Mouse (Mus musculus): ENCODE results near the gene Slit3.

Slit3 gene

DNA sequence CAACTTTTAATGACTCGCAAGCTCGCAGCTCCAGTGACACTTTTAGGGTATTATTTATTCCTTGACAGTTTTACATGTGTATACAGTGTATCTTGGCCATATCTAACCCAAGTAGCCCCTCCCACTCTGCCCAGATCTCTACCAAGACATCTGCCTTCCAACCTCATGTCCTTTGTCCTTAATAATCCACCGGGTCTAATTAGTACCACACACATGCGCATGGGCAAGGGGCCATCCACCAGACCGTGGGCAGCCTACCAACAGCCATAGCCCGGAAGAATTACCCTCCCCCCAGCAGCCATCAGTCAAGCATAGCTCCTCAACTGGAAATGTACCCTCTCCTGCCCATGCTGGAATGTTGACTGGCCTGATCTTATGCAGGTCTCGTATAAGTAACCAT, 552.0 kb downstream of the Slit3 start:
- no peak for DNase-seq (ENCODE audit: low read depth, low spot score)

DNA sequence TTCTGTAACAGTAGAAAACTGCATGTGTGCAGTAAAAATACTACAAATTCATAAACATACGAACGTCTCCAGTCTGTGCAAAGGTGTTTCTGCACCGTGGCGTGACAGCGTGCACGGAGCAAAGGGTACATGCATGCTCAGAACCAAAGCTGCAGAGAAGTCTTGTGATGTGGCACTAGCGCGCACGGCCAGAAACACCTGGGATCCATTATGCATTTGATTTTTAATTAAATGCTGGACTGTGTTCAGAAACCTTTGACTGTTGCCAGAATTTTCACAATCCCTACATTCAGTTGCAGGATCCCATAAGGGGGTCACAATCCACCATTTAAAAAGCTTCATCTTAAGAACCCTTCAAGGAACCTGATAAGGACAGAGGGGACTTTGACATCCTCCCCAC, 553.2 kb downstream of the Slit3 start:
- DNase-seq (ENCODE audit: low read depth, low spot score), result no peak

DNA sequence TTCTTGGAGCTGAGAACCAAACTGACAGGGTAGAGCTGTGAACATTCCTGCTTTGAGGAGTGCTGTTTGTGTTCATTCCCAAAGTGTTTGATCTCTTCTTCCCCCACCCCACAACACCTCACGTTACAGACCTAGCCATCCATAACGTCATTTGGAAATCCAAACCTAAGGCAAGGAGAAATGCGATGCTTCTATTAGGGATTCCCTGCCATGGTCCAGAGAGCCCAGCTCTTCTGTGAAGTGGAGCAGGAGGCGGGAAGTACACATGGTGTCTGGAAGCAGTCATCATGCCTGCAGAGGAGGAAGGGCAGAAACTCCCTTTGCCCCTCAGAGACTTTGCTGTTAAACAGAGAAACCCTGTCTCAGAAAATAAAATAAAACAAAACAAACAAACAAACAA, 555.7 kb downstream of the Slit3 start:
- DNase-seq (ENCODE audit: low read depth, low spot score), result no peak

DNA sequence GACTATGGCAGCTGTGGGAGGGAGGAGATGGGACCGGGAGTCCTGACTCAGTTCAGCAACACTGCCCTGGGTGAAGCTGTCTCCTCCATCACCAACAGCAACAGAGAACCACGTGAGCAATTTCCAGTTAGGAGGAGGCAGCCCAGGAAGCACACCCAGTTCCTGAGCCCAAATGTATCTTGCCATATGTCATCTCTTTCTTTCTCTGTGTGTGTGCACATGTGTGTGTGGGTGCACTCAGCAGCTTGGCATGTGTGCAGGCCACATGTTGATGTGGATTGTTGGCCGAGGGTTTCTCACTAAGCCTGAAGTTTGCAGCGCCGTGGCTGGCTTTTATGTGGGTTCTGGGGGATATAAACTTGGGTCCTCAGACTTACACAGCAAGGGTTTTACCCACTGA, 559.0 kb downstream of the Slit3 start:
- no peak for DNase-seq (ENCODE audit: low read depth, low spot score)

DNA sequence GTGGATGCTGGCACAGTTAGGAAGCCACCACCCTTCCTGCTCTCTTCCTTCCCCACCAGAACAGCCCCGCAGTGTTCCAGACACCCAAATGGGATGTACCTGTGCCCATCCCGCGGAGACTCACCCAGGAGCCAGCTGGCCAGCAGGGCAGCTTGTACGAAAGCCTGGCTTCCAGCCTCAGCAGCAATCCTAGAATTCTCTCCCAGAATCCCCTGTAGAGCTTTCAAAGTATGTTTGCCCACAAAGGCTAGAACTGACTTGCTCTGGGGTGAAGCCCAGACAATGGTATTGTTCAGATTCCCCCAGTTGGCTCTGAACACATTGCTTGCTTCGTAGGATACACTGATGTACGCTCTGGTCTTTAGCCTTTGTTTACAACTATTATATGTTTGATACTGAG, 566.3 kb downstream of the Slit3 start:
- no peak for DNase-seq (ENCODE audit: low read depth, low spot score)

DNA sequence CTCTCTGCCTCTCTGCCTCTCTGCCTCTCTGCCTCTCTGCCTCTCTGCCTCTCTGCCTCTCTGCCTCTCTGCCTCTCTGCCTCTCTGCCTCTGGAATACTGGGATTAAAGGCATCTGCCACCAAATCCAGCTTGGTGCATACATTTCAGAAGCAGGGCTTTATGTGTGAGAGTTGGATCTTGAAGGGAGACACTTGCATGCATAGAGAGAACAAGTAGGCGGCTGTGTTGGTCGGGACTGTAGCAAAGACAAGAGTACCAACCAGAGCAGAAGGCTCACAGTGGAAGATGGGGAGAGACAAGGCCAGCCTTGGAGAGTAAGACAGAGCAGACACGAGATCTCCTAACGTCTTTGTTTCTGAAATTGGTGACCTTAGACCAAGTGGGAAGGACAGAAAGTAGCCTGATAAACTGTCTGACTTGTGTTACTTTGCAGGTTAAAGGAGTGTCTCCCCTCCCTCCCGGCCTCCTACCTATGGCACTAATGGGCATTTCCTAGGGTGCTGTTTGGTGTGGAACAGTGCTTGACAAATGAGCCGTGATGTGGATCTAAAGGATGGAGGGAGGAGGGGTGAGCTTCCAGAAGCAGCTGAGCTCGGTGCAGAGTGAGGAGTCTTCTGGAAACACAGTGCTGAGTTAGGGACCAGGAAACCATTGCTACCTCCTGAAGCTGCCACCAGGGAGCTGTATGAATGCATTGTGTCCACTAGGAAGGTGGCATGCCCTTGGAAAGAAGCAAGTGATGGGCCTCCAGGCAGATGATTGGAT, 569.7 kb downstream of the Slit3 start:
- no peak for DNase-seq (ENCODE audit: low read depth, low spot score)

DNA sequence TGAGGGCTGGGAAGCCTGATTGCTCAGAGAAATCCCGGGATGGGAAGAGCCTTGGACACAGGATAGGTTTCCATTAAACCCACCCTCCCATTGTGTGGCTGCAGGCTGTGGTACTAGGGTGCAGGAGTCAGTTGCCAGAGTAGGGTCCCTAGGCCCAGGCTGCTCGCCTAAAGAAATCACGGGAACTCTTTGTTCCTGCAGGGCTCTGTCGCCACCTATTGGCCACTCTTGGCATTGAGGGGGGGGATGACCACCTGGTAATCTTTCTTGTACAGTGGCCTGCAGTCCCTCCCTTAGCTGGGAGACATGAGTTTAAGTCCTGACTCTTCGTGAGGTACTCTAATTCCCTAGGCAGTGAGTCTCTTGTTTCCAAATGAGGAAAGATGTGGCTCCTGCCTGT, 572.1 kb downstream of the Slit3 start:
- DNase-seq (ENCODE audit: low read depth, low spot score), result peak; percentile 68

DNA sequence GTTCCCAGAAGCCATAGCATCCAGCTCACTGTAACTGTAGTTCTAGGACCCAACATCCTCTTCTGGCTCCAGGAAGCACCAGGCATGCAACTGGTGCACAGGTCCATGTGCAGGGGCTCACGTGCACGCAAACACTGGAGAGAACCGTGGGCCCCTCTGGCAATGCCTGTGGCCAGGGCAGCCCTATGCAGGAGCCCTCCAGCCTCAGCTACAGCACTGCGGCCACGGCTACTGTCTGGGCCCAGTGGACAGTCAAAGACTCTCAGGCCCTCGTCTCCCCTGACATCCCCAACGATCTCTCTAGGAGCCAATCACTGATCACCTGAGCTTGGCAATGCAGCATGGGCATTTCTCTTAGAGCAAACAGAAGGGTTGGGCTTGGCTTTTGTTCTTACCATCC, 572.6 kb downstream of the Slit3 start:
- DNase-seq (ENCODE audit: low read depth, low spot score), result no peak

DNA sequence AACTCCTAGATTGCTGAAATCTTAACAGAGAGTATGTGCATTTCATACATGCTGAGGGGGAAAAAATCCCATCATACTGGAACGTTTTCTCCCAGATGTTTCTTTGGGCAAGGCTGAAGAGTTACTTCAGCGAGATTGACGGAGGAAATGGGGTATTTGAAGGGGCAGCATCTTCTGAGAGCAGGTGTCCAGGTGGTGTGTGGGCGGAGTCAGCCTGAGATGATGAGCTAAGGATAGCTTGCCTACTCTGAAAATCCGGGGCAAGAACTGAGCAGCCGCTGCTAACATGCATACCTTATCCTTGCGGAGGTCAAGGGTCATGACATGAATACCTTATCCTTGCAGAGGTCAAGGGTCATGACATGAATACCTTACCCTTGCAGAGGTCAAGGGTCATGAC, 576.5 kb downstream of the Slit3 start:
- no peak for DNase-seq (ENCODE audit: low read depth, low spot score)

DNA sequence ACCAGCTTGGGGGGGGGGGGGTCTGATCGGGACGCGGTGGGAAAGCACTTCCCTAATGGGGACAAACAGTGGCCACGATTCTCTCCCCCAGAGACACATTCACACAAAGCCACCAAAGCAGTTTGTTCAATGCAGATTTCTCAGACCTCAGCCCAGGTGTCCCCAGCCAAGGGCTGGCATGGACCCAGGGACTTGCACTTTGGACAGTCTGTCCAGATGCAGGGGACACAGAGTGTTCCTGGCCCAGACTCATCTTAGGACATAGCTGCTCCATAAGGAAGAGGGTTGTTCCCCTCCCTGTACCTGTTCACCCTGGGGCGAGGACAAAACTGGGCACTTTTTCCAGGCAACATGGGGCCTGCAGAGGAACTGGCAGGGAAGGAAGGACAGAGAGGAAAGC, 577.9 kb downstream of the Slit3 start:
- no peak for DNase-seq (ENCODE audit: low read depth, low spot score)

DNA sequence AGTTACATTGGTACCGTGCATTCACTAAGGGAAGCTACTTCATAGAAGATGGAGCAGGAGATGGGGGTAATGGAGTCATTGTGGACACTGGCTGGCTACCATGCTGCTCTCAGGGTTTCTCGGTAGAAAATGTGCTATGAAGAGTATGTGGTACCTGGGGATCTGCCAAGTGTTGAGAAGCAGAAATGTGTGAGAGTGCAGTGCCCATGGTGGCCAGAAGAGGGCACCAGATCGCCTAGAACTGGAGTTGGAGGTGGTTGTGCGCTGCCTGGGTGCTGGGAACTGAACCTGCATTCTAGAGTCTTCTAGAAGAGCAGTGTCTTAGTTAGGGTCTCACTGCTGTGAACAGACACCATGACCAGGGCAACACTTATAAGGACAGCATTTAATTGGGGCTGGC, 582.4 kb downstream of the Slit3 start:
- peak; percentile 70 for DNase-seq (ENCODE audit: low read depth, low spot score)

DNA sequence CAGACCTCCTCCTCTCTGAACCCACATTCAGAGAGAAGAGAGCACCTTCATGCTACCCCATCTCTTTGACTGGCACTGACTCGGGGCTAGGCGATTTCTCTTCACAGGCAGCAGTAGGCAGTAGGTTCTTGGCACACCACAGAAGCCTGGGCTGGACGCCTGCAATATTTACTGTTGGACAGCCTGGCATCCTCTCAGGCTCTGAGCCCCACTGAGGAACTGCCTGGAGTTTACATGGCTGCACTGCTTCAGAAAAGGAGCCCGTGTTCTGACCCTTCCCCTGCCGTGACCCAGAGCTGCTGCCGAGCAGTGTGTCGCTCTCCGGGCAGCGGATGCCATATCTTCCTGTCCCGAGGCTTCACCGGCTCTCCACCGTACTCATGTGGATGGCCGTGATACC, 583.4 kb downstream of the Slit3 start:
- no peak for DNase-seq (ENCODE audit: low read depth, low spot score)

DNA sequence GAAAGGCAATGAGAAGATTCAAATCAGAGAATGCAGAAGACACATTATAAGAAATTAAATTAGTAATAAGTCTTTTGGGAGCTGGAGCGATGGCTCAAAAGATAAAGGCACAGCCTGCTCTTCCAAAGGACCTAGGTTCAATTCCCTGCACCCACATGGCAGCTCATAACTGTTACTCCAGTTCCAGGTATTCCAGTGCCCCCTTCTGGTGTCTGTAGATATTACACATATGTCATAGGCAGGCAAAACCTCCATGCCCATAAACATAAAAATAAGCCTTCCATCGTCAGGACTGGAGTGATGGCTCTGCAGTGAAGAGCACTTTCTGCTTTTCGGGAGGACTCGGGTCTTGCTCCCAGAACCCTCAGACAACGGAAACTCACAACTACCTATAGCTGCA, 583.9 kb downstream of the Slit3 start:
- peak; percentile 41 for DNase-seq (ENCODE audit: low read depth, low spot score)

DNA sequence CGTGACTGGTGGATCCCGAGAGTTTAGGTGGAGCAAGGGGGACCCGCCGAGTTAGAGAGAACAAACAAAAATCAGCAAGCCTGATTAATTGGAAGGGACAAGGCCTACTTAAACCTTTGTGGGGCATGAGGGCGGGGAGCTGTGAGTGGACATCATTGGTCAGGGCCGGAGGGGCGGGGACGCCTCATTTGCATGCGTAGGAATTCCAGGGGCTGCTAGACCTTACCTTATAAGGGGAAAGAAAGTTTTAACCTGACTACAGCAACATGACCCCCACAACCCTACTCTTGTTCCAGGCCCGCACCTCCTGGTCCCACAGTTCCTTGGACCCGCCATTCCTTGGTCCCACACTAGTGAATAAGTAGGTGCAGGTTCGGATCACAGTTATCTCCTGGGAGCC, 586.4 kb downstream of the Slit3 start:
- DNase-seq (ENCODE audit: low read depth, low spot score), result peak; percentile 85

DNA sequence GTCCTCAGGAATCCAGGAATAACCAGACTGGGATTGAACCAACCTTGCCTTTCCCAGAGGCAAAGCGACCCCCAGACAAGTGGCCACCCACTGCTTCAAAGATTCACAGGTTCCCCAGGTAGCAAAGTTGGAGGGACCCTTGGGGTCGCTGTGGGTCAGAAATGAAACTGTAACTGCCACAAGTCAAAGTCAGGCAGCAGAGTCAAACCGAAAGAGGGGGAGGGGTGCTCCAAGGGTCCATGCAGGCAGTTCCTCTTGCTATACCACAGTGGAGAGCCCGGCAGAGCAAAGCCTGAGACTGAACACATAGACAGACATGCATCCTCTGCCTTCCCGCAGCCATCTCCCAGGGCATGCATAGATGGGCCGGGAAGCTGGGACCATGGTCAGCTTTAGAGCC, 590.3 kb downstream of the Slit3 start:
- no peak for DNase-seq (ENCODE audit: low read depth, low spot score)

DNA sequence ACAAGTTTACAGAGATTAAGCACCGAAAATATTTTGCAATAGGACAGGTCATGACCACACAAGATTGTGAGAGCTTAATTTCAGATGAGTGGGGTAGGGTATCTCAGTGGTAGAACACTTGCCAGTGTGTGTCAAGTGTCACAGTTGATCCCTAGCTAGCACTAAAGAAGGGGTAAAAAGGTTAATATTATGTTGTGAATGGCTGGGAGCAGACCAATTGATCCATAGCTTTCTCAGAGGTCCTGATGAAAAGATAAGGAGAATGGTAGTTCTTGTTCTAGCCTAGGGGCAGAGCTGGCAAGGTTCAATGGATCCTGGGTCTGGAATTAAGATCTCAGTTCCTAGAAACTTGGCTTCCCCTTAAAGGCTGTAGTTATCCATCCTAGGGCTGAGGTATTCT, 597.9 kb downstream of the Slit3 start:
- DNase-seq (ENCODE audit: low read depth, low spot score), result no peak

DNA sequence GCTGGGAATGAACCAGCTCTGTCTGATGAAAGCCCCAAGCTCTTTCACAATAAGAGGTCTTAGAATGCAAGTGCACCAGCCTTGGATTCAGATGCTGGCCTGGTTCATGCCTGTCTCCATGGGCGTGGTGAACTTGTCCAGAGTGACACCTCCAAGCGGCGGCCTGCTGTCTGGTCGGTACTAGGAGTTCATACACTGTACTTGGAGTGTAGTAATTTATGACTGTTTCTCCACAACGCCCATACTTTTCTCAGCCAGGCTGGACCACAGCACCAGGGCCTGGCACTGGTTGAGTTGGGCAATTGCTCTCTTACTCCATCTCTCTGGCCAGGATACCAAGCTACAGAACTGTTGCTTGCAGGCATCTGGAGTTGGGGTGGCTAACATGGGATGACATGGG, 602.9 kb downstream of the Slit3 start:
- no peak for DNase-seq (ENCODE audit: low read depth, low spot score)

DNA sequence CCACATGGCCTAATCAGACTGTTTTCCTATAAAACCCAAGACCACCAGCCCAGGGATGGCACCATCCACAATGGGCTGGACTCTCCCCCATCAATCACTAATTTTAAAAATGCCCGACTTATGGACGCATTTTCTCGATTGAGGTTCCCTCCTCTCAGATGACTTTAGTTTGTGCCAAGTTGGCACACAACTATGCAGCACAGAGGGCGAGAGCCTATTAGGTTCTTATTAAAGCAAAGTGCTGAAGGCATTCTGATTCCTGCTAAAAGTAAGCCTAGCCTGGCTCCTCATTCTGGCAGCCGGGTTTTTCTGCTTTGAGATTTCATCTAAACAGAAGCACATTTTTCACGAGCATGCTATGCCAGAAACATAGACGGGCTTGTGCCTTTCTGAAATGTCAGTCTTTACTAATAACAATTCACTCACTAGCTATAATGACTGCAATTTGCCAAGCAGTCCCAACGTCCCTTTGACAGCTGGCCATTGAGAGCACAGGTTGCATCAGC, 605.4 kb downstream of the Slit3 start:
- DNase-seq (ENCODE audit: low read depth, low spot score), result no peak

DNA sequence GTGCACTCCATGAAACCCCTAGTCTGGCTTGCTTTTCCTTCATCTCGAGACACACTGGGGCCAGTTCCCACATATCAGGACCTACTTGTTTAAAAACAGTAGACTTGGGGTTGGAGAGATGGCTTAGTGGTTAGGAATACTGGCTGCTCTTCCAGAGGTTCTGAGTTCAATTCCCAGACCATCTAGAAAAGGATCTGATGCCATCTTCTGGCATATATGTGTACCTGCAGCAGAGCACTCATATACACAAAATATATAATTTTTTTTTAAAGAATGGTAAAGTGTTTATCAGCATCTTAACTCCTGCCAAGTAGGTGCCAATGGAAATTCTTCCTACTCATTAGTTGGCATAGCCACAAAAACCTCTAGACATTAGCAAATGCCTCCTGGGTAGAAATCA, 607.2 kb downstream of the Slit3 start:
- no peak for DNase-seq (ENCODE audit: low read depth, low spot score)

DNA sequence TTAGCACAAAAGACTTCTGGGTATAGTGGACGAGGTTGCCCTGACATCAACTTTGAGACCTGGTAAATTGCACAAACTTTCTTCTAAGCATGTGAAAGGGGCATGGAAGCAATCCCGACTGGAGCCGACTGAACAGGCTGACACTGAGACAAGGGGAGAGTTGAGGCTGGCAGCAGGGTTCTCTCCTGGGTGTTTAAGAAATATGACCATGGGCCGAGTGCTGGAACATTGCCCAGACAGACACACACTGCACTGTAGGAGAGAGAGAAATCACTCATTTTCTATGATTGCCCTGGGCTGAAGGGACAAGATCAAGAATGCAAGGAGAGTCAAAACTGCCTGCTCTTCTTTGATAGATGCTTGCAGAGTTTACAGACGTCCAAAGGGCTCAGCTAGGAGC, 608.2 kb downstream of the Slit3 start:
- DNase-seq (ENCODE audit: low read depth, low spot score), result no peak

DNA sequence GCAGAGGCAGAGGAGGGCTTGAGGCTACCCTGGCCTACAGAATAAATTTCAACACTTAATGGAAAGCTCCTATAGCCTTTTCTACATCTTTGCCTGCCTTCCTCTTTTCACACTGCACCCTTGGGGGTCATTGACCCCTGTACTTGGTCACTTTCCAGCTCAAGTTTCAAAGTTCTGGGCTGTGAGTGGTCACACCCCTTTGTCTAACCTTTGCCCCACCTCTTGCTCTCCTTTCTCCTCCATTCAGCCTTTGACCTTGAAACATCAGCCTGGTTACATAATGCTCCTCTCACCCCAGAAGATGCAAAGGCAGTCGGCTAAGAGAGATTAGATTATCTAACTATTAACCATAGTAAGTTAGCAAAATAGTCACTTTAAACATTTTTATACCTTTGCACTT, 611.3 kb downstream of the Slit3 start:
- peak; percentile 64 for DNase-seq (ENCODE audit: low read depth, low spot score)

DNA sequence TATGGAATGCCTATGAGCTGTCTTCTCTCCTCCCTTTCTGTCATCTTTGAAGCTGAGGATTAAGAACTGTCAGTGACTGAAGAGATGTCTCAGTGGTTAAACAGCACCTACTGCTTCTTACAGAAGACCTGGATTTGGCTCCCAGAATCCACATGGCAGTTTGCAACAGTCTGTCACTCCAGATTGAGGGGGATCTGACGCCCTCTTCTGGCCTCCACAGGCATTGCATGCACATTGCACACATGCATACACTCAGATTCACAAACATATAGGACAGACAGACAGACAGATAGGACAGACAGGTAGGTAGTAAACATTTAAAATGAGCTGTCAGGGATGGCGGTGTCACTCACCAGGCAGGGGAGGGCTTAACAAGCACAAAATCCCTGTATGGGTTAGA, 615.8 kb downstream of the Slit3 start:
- peak; percentile 57 for DNase-seq (ENCODE audit: low read depth, low spot score)

DNA sequence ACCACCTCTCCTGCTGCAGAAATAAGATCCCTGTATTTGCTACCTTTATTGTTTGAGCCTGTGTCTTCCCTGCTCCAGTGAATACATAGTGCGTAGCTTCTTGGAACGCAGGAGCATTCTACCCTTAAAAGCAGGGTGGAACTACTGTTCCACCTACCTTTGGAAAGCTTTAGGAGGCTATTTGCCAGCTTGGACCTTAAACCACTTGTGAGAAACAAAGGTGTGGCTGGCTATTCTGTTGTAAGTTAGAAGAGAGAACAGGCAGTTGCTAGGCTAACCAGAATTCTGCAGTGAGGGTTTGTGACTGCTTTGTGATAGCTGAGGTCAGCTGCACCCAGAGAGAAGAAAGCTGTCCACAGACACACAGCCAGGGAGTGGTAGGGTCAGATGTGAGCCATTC, 616.2 kb downstream of the Slit3 start:
- DNase-seq (ENCODE audit: low read depth, low spot score), result no peak

DNA sequence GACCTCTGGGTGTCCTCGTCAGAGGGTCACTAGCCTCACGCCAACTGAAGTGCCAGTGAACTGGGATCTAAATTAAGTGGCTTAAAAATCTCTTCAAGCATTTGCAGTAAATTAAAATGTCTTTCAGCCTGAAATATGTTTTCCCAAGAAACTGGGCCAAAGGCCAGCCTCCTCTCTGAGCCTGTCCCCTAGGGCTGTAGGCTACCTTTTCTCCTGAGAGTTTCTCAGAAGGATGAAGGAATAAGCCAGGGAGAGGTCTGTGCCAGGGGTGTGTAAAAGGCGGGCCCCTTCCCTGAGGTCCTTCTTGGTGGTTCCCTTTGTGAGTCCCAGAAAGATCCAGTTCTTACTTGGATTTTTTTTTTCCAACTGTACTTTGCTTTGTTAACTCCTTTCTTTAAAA, 617.1 kb downstream of the Slit3 start:
- DNase-seq (ENCODE audit: low read depth, low spot score), result no peak

Data from R1 (cell line).